Mouse (Mus musculus) layer of hippocampus, adult 9-11 months (tissue): ENCODE results near the gene Llgl1.
A peak's percentile ranks its signal among the peaks of the same experiment; 100 is the strongest.

ENCODE experiments used
- DNase-seq: peaks from one replicate; pipeline ENCODE4 v3.0.0; 2022

The Llgl1 gene

GRCm38 (mm10) chr11:60726601-60727391, 27.3 kb downstream of the Llgl1 start, which contains the start of gene Flii:
Gene Flii, minus strand, starts transcription at chr11:60727263.
- DNase-seq: peak; percentile 69

GRCm38 (mm10) chr11:60727392-60728140, 28.0 kb downstream of the Llgl1 start:
- DNase-seq: no peak

- DNase-seq: peak; percentile 96
These were observed 28.8 kb downstream of the Llgl1 start, which contains the start of gene Mief2 for GRCm38 (mm10) chr11:60728260-60728761. Gene Mief2, plus strand, starts transcription at chr11:60728398.

GRCm38 (mm10) chr11:60729217-60729641, 29.7 kb downstream of the Llgl1 start:
- DNase-seq: no peak

- no peak for DNase-seq
These were observed 30.6 kb downstream of the Llgl1 start for GRCm38 (mm10) chr11:60730169-60730568.

- no peak for DNase-seq
These were observed 31.7 kb downstream of the Llgl1 start for GRCm38 (mm10) chr11:60731251-60731650.

- no peak for DNase-seq
These were observed 34.7 kb downstream of the Llgl1 start for GRCm38 (mm10) chr11:60734206-60734605.

GRCm38 (mm10) chr11:60735191-60735590, 35.7 kb downstream of the Llgl1 start:
- no peak for DNase-seq

GRCm38 (mm10) chr11:60736491-60736890, 37.0 kb downstream of the Llgl1 start:
- DNase-seq: no peak

GRCm38 (mm10) chr11:60737450-60737849, 37.9 kb downstream of the Llgl1 start:
- no peak for DNase-seq

- no peak for DNase-seq
These were observed 40.8 kb downstream of the Llgl1 start for GRCm38 (mm10) chr11:60740321-60740720.

- no peak for DNase-seq
These were observed 56.0 kb downstream of the Llgl1 start for GRCm38 (mm10) chr11:60755570-60755969.

- DNase-seq: peak; percentile 69
These were observed 62.2 kb downstream of the Llgl1 start for GRCm38 (mm10) chr11:60761681-60762080.
